Comparison of ENCODE assay signal across 25 mouse cellular contexts in the genomic region with DNA sequence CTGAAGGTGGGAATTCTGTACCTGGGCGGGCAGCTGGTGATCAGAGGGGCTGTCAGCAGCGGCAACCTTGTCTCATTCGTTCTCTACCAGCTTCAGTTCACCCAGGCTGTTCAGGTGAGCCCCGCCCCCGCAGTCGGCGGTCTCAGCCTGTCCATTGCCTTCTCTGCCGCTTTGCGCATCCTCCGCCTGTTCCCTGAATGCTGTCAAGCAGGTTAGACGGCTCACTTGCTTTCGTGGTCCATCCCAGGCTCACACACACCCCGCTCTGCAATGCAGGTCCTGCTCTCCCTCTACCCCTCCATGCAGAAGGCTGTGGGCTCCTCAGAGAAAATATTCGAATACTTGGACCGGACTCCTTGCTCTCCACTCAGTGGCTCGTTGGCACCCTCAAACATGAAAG. TPM values are rescaled to one million over a fixed set of nuclear protein-coding genes. Genes with fewer than 3 reads are reported as not detected.
A peak's percentile ranks its signal among the peaks of the same experiment; 100 is the strongest.
DNase-seq lines count a peak whose midpoint lies in the region; ATAC-seq lines count a peak whose summit lies in the region.
"Had no signal": no experiment of that assay in that cellular context is flagged by ENCODE, and none has a peak within 500 bp of the region (broad histone marks: within the 10 kb centered on the region; RNA-seq: fewer than 3 reads in every experiment).

No protein-coding gene starts in this region.

- no peak overlapping the region for H3K4me2 ChIP-seq in embryonic facial prominence, embryonic 11.5 days (ENCODE audit: low read depth, low read length)
- H3K4me2 ChIP-seq: forebrain, embryonic 13.5 days; hindbrain, embryonic 15.5 days; neural tube, embryonic 13.5 days had no signal

- intact Hi-C loops in left cerebral cortex, postnatal 4 days (cut with DNase I) = no loop called here

- no peak overlapping the region for H3K4me3 ChIP-seq in embryonic facial prominence, embryonic 11.5 days (ENCODE audit: low read depth, low read length)
- H3K4me3 ChIP-seq: erythroblast, embryonic 14.5 days; forebrain, embryonic 13.5 days; hindbrain, embryonic 15.5 days; left cerebral cortex, adult 2 months; myocyte; neural tube, embryonic 13.5 days had no signal

- peak; percentile 27 to 39 for DNase-seq in kidney, postnatal 4 days
- DNase-seq in kidney, adult 9 months = no peak
- DNase-seq in urinary bladder, postnatal 25 days (ENCODE audit: low spot score) = peak; percentile 40
- DNase-seq in urinary bladder, adult 2 months (ENCODE audit: low spot score) = no peak
- DNase-seq in embryonic facial prominence, embryonic 11.5 days (ENCODE audit: low spot score) = peak; percentile 39
- DNase-seq in urinary bladder, postnatal 36 days (ENCODE audit: low spot score in 2 of 2) = peak; percentile 47 to 58
- DNase-seq in left cerebral cortex, postnatal 4 days = no peak
- DNase-seq in left cerebral cortex, adult 8-10 months (ENCODE audit: low spot score in 2 of 2) = no peak
- DNase-seq: cerebellum, adult 18-20 months; cerebellum, postnatal 14 days; embryo, embryonic 11 days; gastrocnemius, postnatal 36 days; kidney, adult 11 months; lung, postnatal 14 days; retina, postnatal 1 day; right cerebral cortex, postnatal 25 days; spleen, adult 18-20 months had no signal

- WGBS in embryonic facial prominence, embryonic 11.5 days = 25% methylated on average over 16 of the region's 16 CpGs

- H3K27me3 ChIP-seq in embryonic facial prominence, embryonic 11.5 days (ENCODE audit: control insufficient read depth, insufficient read depth, low read length) = peaks cover 54% of the 10 kb centered on the region

- no peak overlapping the region for H3K27ac ChIP-seq in embryonic facial prominence, embryonic 11.5 days (replicated peaks; ENCODE audit: low read depth, low read length)
- H3K27ac ChIP-seq: forebrain, embryonic 13.5 days; hindbrain, embryonic 15.5 days; left cerebral cortex, adult 2 months; neural tube, embryonic 13.5 days had no signal

- H3K9ac ChIP-seq in embryonic facial prominence, embryonic 11.5 days (replicated peaks; ENCODE audit: low read length) = no peak overlapping the region
- H3K9ac ChIP-seq: forebrain, embryonic 13.5 days; hindbrain, embryonic 15.5 days; neural tube, embryonic 13.5 days had no signal

- no peaks in the 10 kb centered on the region for H3K36me3 ChIP-seq in embryonic facial prominence, embryonic 11.5 days (replicated peaks; ENCODE audit: control insufficient read depth, insufficient read depth, low read depth, low read length)
- H3K36me3 ChIP-seq: hindbrain, embryonic 15.5 days; neural tube, embryonic 13.5 days had no signal

- no peaks in the 10 kb centered on the region for H3K9me3 ChIP-seq in embryonic facial prominence, embryonic 11.5 days (replicated peaks; ENCODE audit: control insufficient read depth, low read length)
- H3K9me3 ChIP-seq: forebrain, embryonic 13.5 days; hindbrain, embryonic 15.5 days; neural tube, embryonic 13.5 days had no signal

- ATAC-seq in embryonic facial prominence, embryonic 11.5 days (replicated peaks; ENCODE audit: insufficient number of reproducible peaks, low FRiP score, low TSS enrichment, low read depth) = no peak
- ATAC-seq: forebrain, embryonic 13.5 days; midbrain, embryonic 16.5 days had no signal

- H3K4me1 ChIP-seq in embryonic facial prominence, embryonic 11.5 days (ENCODE audit: control insufficient read depth, insufficient read depth, low read length) = peaks cover 4% of the 10 kb centered on the region; the same call in 1 of the 2 replicates

RNA-seq across cellular contexts. Expression of gene Psmb8, which starts 4.7 kb away (rescaled TPM):
- polyA plus RNA-seq in urinary bladder, adult 2 months (2012; rRNA removed) = 81.2 and 88.3 TPM in 2 replicates
- 1.7 and 2.1 TPM in 2 replicates for polyA plus RNA-seq in embryonic facial prominence, embryonic 11.5 days (2014; fragmentation: Nextera tagmentation; extraction: Ambion mirVana)
- 1 to 10 TPM; 1.3 to 1.9 TPM for total RNA-seq in left cerebral cortex, postnatal 4 days (2021)
- 10 to 100 TPM in 1 of 4 experiments, 1 to 10 TPM in 3; 4.0 to 12.1 (median 7.1) TPM for total RNA-seq in left cerebral cortex, adult 8-10 months (2022)

RNA-seq across cellular contexts. Expression of gene Psmb9, which starts 5.3 kb away (rescaled TPM):
- 34.7 and 37.4 TPM in 2 replicates for polyA plus RNA-seq in urinary bladder, adult 2 months (2012; rRNA removed)
- 0.67 and 1.1 TPM in 2 replicates for polyA plus RNA-seq in embryonic facial prominence, embryonic 11.5 days (2014; fragmentation: Nextera tagmentation; extraction: Ambion mirVana)
- total RNA-seq in left cerebral cortex, postnatal 4 days (2021) = 1 to 10 TPM in 1 of 2 experiments, under 1 TPM in 1; 0.77 to 1.1 TPM
- 1 to 10 TPM; 2.6 to 3.2 (median 3.0) TPM for total RNA-seq in left cerebral cortex, adult 8-10 months (2022)

RNA-seq across cellular contexts. Expression of gene Tap1, which starts 5.5 kb away (rescaled TPM):
- polyA plus RNA-seq in urinary bladder, adult 2 months (2012; rRNA removed) = 29.5 and 40.1 TPM in 2 replicates
- polyA plus RNA-seq in embryonic facial prominence, embryonic 11.5 days (2014; fragmentation: Nextera tagmentation; extraction: Ambion mirVana) = 2.3 and 2.6 TPM in 2 replicates
- 1 to 10 TPM; 2.2 to 3.6 TPM for total RNA-seq in left cerebral cortex, postnatal 4 days (2021)
- 1 to 10 TPM; 3.0 to 8.6 (median 4.6) TPM for total RNA-seq in left cerebral cortex, adult 8-10 months (2022)

RNA-seq across cellular contexts. Expression of gene Tap2, which starts 10.5 kb away (rescaled TPM):
- 37.9 and 42.4 TPM in 2 replicates for polyA plus RNA-seq in urinary bladder, adult 2 months (2012; rRNA removed)
- 0.77 and 1.2 TPM in 2 replicates for polyA plus RNA-seq in embryonic facial prominence, embryonic 11.5 days (2014; fragmentation: Nextera tagmentation; extraction: Ambion mirVana)
- total RNA-seq in left cerebral cortex, postnatal 4 days (2021) = 1 to 10 TPM; 3.1 to 3.5 TPM
- total RNA-seq in left cerebral cortex, adult 8-10 months (2022) = 10 to 100 TPM; 10.2 to 18.0 (median 16.3) TPM

RNA-seq across cellular contexts. Expression of gene H2-DMb1, which starts 40.0 kb away (rescaled TPM):
- 22.4 and 22.8 TPM in 2 replicates for polyA plus RNA-seq in urinary bladder, adult 2 months (2012; rRNA removed)
- polyA plus RNA-seq in embryonic facial prominence, embryonic 11.5 days (2014; fragmentation: Nextera tagmentation; extraction: Ambion mirVana) = 1.3 and 1.4 TPM in 2 replicates
- total RNA-seq in left cerebral cortex, postnatal 4 days (2021) = under 1 TPM; 0.46 to 0.97 TPM
- 1 to 10 TPM; 2.2 to 7.1 (median 3.5) TPM for total RNA-seq in left cerebral cortex, adult 8-10 months (2022)
- polyA plus RNA-seq: C2C12; erythroblast, embryonic 14.5 days; forebrain, embryonic 13.5 days; myocyte; neural tube, embryonic 13.5 days had no signal

Comparison
In these comparisons a context has a peak if more than half of its experiments do, and no peak if none do; other contexts are left out.
1. DNase-seq: peak in kidney, postnatal 4 days (2 of 2), urinary bladder, postnatal 25 days (single experiment), embryonic facial prominence, embryonic 11.5 days (single experiment) and urinary bladder, postnatal 36 days (2 of 2); none in kidney, adult 9 months (single experiment), urinary bladder, adult 2 months (single experiment), left cerebral cortex, postnatal 4 days (single experiment) and left cerebral cortex, adult 8-10 months (0 of 2).